In genomic region chr16:33966538-33967282, GRCm38 (mm10) we compare ENCODE assay signal across 8 mouse cellular contexts. TPM values are rescaled to one million over a fixed set of nuclear protein-coding genes. Genes with fewer than 3 reads are reported as not detected.
DNase-seq lines count a peak whose midpoint lies in the region; ATAC-seq and TF ChIP-seq lines count a peak whose summit lies in the region.

Gene Umps, minus strand, starts transcription at chr16:33967038.

- peak within 1 kb of the TSS; percentile 84 for H3K27ac ChIP-seq in gastrocnemius, adult 2 months
- H3K27ac ChIP-seq in hindbrain, postnatal 0 days, result peak within 1 kb of the TSS; percentile 67

- DNase-seq in ZHBTc4 (ENCODE audit: low read depth, low spot score), result peak; percentile 88
- DNase-seq in cerebellum, postnatal 4 days (ENCODE audit: low spot score in 2 of 2), result peak; percentile 73 to 89
- DNase-seq in gastrocnemius, adult 2 months, result peak; percentile 86
- DNase-seq in hindbrain, postnatal 0 days (ENCODE audit: low spot score), result peak; percentile 94
- DNase-seq in left cerebral cortex, adult 8-10 months (ENCODE audit: low spot score in 2 of 2), result peak; percentile 71 to 75
- peak; percentile 80 for DNase-seq in right cerebral cortex, adult 18-20 months
- peak; percentile 63 for DNase-seq in urinary bladder, adult 2 months (ENCODE audit: low spot score)

- peak within 1 kb of the TSS; percentile 93 for H3K4me2 ChIP-seq in hindbrain, postnatal 0 days (ENCODE audit: low read depth, low read length)

- 1% methylated on average over 44 of the region's 44 CpGs for WGBS in hindbrain, postnatal 0 days

- peak within 1 kb of the TSS; percentile 78 for H3K9ac ChIP-seq in hindbrain, postnatal 0 days (replicated peaks; ENCODE audit: low read length)

- peak; percentile 97 for ATAC-seq in hindbrain, postnatal 0 days
- ATAC-seq in megakaryocyte, adult 5-6 weeks (ENCODE audit: poor library complexity, severe bottlenecking), result peak; percentile 93

- H3K9me3 ChIP-seq in hindbrain, postnatal 0 days (ENCODE audit: low read length), result no peaks in the 10 kb centered on the region

- H3K4me1 ChIP-seq in hindbrain, postnatal 0 days (ENCODE audit: insufficient read depth, low read length), result 0 out of 2 replicates have a peak, but pooled peaks cover 3% of the 10 kb centered on the region

- intact Hi-C loops in gastrocnemius, adult 2 months (cut with DNase I), result no loop called here

- H3K27me3 ChIP-seq in hindbrain, postnatal 0 days (ENCODE audit: insufficient read depth, low read length), result no peaks in the 10 kb centered on the region

- no peak for TF ChIP-seq CTCF in gastrocnemius, adult 2 months (IDR thresholded peaks at IDR 0.05)
- no peak for TF ChIP-seq CTCF in hindbrain, postnatal 0 days (IDR thresholded peaks at IDR 0.05; ENCODE audit: low read depth)

- peaks cover 8% of the 10 kb centered on the region; the same call in 1 of the 2 replicates for H3K36me3 ChIP-seq in hindbrain, postnatal 0 days (ENCODE audit: insufficient read depth, low read length)

- peak within 1 kb of the TSS; percentile 96 for H3K4me3 ChIP-seq in gastrocnemius, adult 2 months
- peak within 1 kb of the TSS; percentile 88 for H3K4me3 ChIP-seq in hindbrain, postnatal 0 days (ENCODE audit: low read length)

RNA-seq across cellular contexts. Expression of gene Umps, which starts in this region (rescaled TPM):
- 1 to 10 TPM; 5.3 to 7.3 TPM for total RNA-seq in gastrocnemius, adult 2 months (2021)
- total RNA-seq in hindbrain, postnatal 0 days (2014; rRNA removed), result 16.7 and 23.6 TPM in 2 replicates
- 23.0 and 23.7 TPM in 2 replicates for polyA plus RNA-seq in hindbrain, postnatal 0 days (2015; fragmentation: Nextera tagmentation; extraction: Ambion mirVana)
- 10 to 100 TPM; 13.0 to 13.5 (median 13.2) TPM for total RNA-seq in left cerebral cortex, adult 8-10 months (2022)
- 19.6 and 23.1 TPM in 2 replicates for total RNA-seq in megakaryocyte, adult 5-6 weeks (2015)
- total RNA-seq in megakaryocyte, adult 5-6 weeks (2017), result 34.8 and 35.9 TPM in 2 replicates
- polyA plus RNA-seq in urinary bladder, adult 2 months (2012; rRNA removed), result 10.7 and 10.9 TPM in 2 replicates

Comparison
In these comparisons a context has a peak if more than half of its experiments do, and no peak if none do; other contexts are left out.
1. Peak in every context shown above with its lines: DNase-seq, ATAC-seq, H3K4me3 ChIP-seq and H3K27ac ChIP-seq.